Mouse (Mus musculus) hindbrain, embryonic 15.5 days (tissue): Measurements from ENCODE around the gene Clca1. TPM values are rescaled to one million over a fixed set of nuclear protein-coding genes. Genes with fewer than 3 reads are reported as not detected.

ENCODE experiments used
- ATAC-seq: fragments of 200-750 bp; cut with Nextera tagmentation; 2 replicates; pipeline ENCODE4 v1.8.0; 2017; ENCODE audit warnings: low read depth, moderate number of reproducible peaks, moderate TSS enrichment; ENCODE audit not compliant: low FRiP score
- H3K27ac ChIP-seq: fragments of 300-500 bp; sonication (generic); replicated peaks from 2 replicates; pipeline ENCODE4 v1.5.1; 2015; ENCODE audit warnings: mild to moderate bottlenecking, inconsistent platforms
- H3K27me3 ChIP-seq: fragments of 300-500 bp; sonication (generic); 2 replicates; pipeline ENCODE4 v1.6.1; 2015; ENCODE audit warnings: control low read depth, inconsistent platforms
- H3K36me3 ChIP-seq: fragments of 300-500 bp; sonication (generic); 2 replicates; pipeline ENCODE4 v1.6.1; 2015; ENCODE audit warnings: control low read depth, inconsistent platforms
- H3K4me1 ChIP-seq: fragments of 300-500 bp; sonication (generic); replicated peaks from 2 replicates; pipeline ENCODE4 v1.6.1; 2015; ENCODE audit warnings: control low read depth, inconsistent platforms
- H3K4me2 ChIP-seq: fragments of 300-500 bp; sonication (generic); 2 replicates; pipeline ENCODE4 v1.6.1; 2015; ENCODE audit warnings: moderate library complexity, mild to moderate bottlenecking, inconsistent platforms
- H3K4me3 ChIP-seq: fragments of 300-500 bp; sonication (generic); 2 replicates; pipeline ENCODE4 v1.5.1; 2015; ENCODE audit warnings: mild to moderate bottlenecking, inconsistent platforms
- H3K9ac ChIP-seq: fragments of 300-500 bp; sonication (generic); 2 replicates; pipeline ENCODE4 v1.6.1; 2015; ENCODE audit warnings: inconsistent platforms
- H3K9me3 ChIP-seq: fragments of 300-500 bp; sonication (generic); 2 replicates; pipeline ENCODE4 v1.6.1; 2016; ENCODE audit warnings: control low read depth, inconsistent platforms
- WGBS: fragments of 180-500 bp; shearing (Covaris S2); methylation state at CpG from one replicate; pipeline ENCODE4 v1.1.7; 2015; 5-methylcytosine and 5-hydroxymethylcytosine counted together
- polyA plus RNA-seq: library from polyadenylated mRNA; unstranded; fragments of >200 nt; fragmentation: Nextera tagmentation; extraction: Ambion mirVana; gene quantifications from 2 replicates; pipeline ENCODE4 v1.2.1, GENCODE M21; 2015

The Clca1 gene
- polyA plus RNA-seq, 1 experiment from 2014 or later: not detected

GRCm38 (mm10) chr3:144993055-144993454 is 39.5 kb downstream of the Clca1 start:
- ATAC-seq: no peak
- H3K9me3 ChIP-seq: no peaks in the 10 kb centered on the region
- H3K27me3 ChIP-seq: no peaks in the 10 kb centered on the region
- H3K27ac ChIP-seq: no peak overlapping the region
- no peak overlapping the region for H3K9ac ChIP-seq
- H3K4me1 ChIP-seq: no peaks in the 10 kb centered on the region
- no peak overlapping the region for H3K4me3 ChIP-seq
- WGBS: 91% methylated on average over 5 of the region's 5 CpGs
- no peak overlapping the region for H3K4me2 ChIP-seq
- no peaks in the 10 kb centered on the region for H3K36me3 ChIP-seq

DNA sequence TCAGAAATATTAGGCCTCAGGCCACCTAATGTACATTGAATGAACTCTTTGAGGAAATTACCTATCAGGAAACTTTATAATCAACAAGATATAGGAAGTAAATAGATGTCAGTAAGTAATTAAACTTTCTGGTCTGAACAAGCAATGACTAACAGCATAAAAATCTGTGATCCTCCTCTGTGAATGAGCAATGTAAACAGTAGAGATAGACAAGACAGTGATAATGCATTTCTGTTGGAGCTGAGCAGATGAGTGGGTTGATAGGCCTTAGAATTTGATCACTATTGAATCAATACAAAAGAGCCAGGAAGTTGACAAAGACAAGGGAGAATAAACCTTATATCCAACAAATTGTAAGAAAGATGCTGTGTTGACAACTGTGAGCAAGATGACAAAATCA is 40.0 kb downstream of the Clca1 start:
- no peak for ATAC-seq
- no peak overlapping the region for H3K9ac ChIP-seq
- H3K27me3 ChIP-seq: no peaks in the 10 kb centered on the region
- H3K4me2 ChIP-seq: no peak overlapping the region
- no peaks in the 10 kb centered on the region for H3K36me3 ChIP-seq
- H3K27ac ChIP-seq: no peak overlapping the region
- no peaks in the 10 kb centered on the region for H3K9me3 ChIP-seq
- H3K4me1 ChIP-seq: no peaks in the 10 kb centered on the region
- H3K4me3 ChIP-seq: no peak overlapping the region

DNA sequence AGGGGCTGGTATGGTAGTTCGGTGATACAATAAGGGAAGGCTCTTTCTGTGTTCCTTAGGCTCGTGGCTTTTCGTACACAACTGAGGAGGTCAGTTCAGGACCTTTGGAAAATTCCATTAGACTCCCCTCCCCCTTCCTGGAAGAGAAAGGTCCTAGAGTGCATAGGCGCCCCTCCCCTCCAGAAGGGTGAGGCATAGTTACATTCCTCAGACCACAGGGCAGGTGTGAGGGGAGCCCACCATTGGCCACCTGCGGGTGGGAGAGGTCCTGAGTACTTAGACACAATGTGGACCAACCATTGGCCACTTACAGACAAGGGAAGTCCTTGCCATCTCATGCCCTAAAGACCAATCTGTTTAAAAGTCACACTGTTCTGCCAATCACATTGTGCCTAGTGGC is 46.7 kb downstream of the Clca1 start:
- 87% methylated on average over 5 of the region's 5 CpGs for WGBS
- no peaks in the 10 kb centered on the region for H3K27me3 ChIP-seq
- ATAC-seq: no peak
- no peak overlapping the region for H3K4me2 ChIP-seq
- no peaks in the 10 kb centered on the region for H3K4me1 ChIP-seq
- H3K9ac ChIP-seq: no peak overlapping the region
- H3K27ac ChIP-seq: no peak overlapping the region
- no peak overlapping the region for H3K4me3 ChIP-seq
- H3K9me3 ChIP-seq: no peaks in the 10 kb centered on the region
- no peaks in the 10 kb centered on the region for H3K36me3 ChIP-seq

GRCm38 (mm10) chr3:144980551-144980950 is 52.0 kb downstream of the Clca1 start:
- Histone ChIP-seq H3K36me3 (no peaks in the 10 kb centered on the region), H3K4me3 (no peak overlapping the region), H3K4me2 (no peak overlapping the region), H3K9ac (no peak overlapping the region), H3K27ac (no peak overlapping the region), H3K9me3 (no peaks in the 10 kb centered on the region), H3K27me3 (no peaks in the 10 kb centered on the region), H3K4me1 (no peaks in the 10 kb centered on the region)
- 86% methylated on average over 6 of the region's 6 CpGs for WGBS
- no peak for ATAC-seq

DNA sequence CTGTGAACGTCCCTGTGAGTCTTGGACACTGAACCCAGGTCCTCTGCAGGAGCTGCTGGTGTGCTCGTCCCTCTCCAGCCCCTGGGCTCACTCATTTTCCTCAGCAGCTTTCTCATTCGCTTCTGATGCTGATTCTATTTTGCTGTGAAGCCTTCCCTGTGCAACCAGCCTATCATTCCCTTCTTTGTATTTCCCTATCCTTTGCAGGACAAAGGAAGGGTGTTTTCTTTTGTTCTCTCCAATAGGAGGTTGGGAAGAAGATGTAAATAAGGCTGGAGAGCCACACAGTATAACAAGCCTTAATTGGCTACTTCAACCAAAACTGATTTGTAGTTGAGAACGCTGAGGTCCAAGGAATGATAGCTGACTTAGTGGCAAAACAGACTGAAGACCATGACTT is 54.9 kb downstream of the Clca1 start:
- ATAC-seq: no peak
- H3K9me3 ChIP-seq: no peaks in the 10 kb centered on the region
- H3K4me3 ChIP-seq: no peak overlapping the region
- no peaks in the 10 kb centered on the region for H3K27me3 ChIP-seq
- no peak overlapping the region for H3K27ac ChIP-seq
- 15% methylated on average over 4 of the region's 4 CpGs for WGBS
- H3K4me2 ChIP-seq: no peak overlapping the region
- H3K9ac ChIP-seq: no peak overlapping the region
- H3K4me1 ChIP-seq: no peaks in the 10 kb centered on the region
- no peaks in the 10 kb centered on the region for H3K36me3 ChIP-seq

GRCm38 (mm10) chr3:144976091-144976490 is 56.5 kb downstream of the Clca1 start:
- Histone ChIP-seq H3K9ac (no peak overlapping the region), H3K36me3 (no peaks in the 10 kb centered on the region), H3K27ac (no peak overlapping the region), H3K9me3 (no peaks in the 10 kb centered on the region), H3K4me3 (no peak overlapping the region), H3K27me3 (no peaks in the 10 kb centered on the region), H3K4me1 (no peaks in the 10 kb centered on the region), H3K4me2 (no peak overlapping the region)
- ATAC-seq: no peak
- 68% methylated on average over 1 of the region's 1 CpGs for WGBS

- no peak for ATAC-seq
Observed at GRCm38 (mm10) chr3:144974945-144975344, 57.6 kb downstream of the Clca1 start, which contains the start of gene Clca4a. TSS of gene Clca4a (minus strand) at chr3:144975045.

DNA sequence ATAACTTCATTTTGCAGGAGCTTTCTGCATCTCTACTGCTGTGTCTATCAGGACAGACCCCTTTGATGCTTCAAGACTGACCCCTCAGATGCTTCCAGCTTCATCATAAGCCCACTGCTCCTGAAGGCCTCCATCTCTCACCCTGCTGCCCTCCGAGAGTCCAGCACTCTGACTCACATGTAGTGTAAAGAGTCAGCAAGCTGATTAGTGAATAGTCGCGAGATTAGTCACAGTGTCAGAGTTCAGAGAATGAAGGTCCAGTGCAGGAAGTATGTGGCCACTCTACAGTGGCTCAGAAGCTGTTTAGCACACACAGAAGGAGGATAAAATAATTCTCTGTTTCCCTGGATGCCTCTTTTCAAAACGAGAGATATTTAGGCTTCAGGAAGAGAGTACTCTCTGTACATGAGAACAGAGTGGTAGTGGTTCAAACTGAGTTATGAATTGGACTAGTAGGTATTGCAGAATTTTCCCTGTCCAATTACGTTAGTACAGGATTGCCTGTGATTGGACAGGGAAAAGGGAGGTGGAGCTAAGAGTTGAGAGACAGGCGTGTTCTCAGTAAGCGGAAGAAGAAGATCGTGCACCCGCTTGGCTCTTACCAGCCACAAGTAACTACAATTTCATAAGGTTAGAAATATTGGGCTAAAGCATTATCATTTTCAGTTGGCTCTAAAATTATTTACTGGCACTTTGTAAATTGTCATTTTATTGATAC is 60.9 kb downstream of the Clca1 start:
- ATAC-seq: no peak
- no peaks in the 10 kb centered on the region for H3K36me3 ChIP-seq
- 77% methylated on average over 9 of the region's 9 CpGs for WGBS

More at GRCm38 (mm10) chr3:144974945-144975344, 57.6 kb downstream of the Clca1 start, which contains the start of gene Clca4a:
- H3K4me1 ChIP-seq: no peaks in the 10 kb centered on the region
- no peaks in the 10 kb centered on the region for H3K36me3 ChIP-seq
- H3K9me3 ChIP-seq: no peaks in the 10 kb centered on the region
- no peaks in the 10 kb centered on the region for H3K27me3 ChIP-seq
- no peak within 1 kb of the TSS for H3K9ac ChIP-seq
- no peak within 1 kb of the TSS for H3K4me3 ChIP-seq
- H3K4me2 ChIP-seq: no peak within 1 kb of the TSS
- H3K27ac ChIP-seq: no peak within 1 kb of the TSS

GRCm38 (mm10) chr3:144969755-144970154 is 62.8 kb downstream of the Clca1 start:
- no peak overlapping the region for H3K4me3 ChIP-seq
- no peaks in the 10 kb centered on the region for H3K4me1 ChIP-seq
- no peak overlapping the region for H3K27ac ChIP-seq
- no peaks in the 10 kb centered on the region for H3K27me3 ChIP-seq
- no peak for ATAC-seq
- H3K36me3 ChIP-seq: no peaks in the 10 kb centered on the region
- H3K9me3 ChIP-seq: no peaks in the 10 kb centered on the region
- H3K9ac ChIP-seq: no peak overlapping the region
- H3K4me2 ChIP-seq: no peak overlapping the region
- WGBS: 83% methylated on average over 1 of the region's 1 CpGs

More for the DNA sequence above, 60.9 kb downstream of the Clca1 start:
- no peak overlapping the region for H3K27ac ChIP-seq
- H3K4me2 ChIP-seq: no peak overlapping the region
- no peak overlapping the region for H3K9ac ChIP-seq
- no peaks in the 10 kb centered on the region for H3K9me3 ChIP-seq
- H3K27me3 ChIP-seq: no peaks in the 10 kb centered on the region
- no peaks in the 10 kb centered on the region for H3K4me1 ChIP-seq
- no peak overlapping the region for H3K4me3 ChIP-seq

DNA sequence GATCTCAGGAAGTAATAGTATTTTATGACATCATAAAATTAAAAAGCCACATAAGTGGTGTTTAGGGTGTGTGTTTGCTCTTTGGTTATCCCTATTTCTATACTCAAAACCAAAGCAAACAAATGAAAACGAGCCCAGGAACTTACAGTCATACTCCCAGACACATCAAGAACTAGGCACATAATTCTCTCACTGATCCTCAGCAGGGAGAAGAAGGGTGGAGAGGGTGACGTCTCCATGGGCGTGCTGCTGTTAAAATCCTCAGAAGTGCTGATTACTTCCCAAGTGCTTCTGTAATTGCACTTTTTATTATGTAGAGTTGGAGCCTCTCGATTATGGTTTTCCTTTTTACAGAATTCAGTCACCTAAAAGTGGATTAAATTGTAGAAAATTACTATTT is 66.5 kb downstream of the Clca1 start:
- no peak overlapping the region for H3K4me3 ChIP-seq
- no peak overlapping the region for H3K9ac ChIP-seq
- H3K4me1 ChIP-seq: no peaks in the 10 kb centered on the region
- H3K27me3 ChIP-seq: no peaks in the 10 kb centered on the region
- H3K9me3 ChIP-seq: no peaks in the 10 kb centered on the region
- H3K36me3 ChIP-seq: no peaks in the 10 kb centered on the region
- 79% methylated on average over 4 of the region's 4 CpGs for WGBS
- ATAC-seq: no peak
- no peak overlapping the region for H3K27ac ChIP-seq
- H3K4me2 ChIP-seq: no peak overlapping the region

Other genes with a start within 250 kb of the Clca1 start
- 0.16 and 0.22 TPM in 2 replicates for gene Clca3a2, start 213.3 kb downstream of the Clca1 start, polyA plus RNA-seq
- gene Clca3b, start 183.4 kb downstream of the Clca1 start, polyA plus RNA-seq: not detected in 2 replicates
- gene Clca4b, start 100.2 kb downstream of the Clca1 start, polyA plus RNA-seq: not detected in 2 replicates
- 0.05 TPM in 1 of 2 replicates, not detected in the other for gene Clca4a, start 57.7 kb downstream of the Clca1 start, polyA plus RNA-seq
- gene Clca2, start 66.7 kb upstream of the Clca1 start, polyA plus RNA-seq: not detected in 2 replicates
- 9.5 and 11.7 TPM in 2 replicates for gene Odf2l, start 85.8 kb upstream of the Clca1 start, polyA plus RNA-seq